Mouse (Mus musculus): ENCODE results near the gene Cxcr5. TPM values are rescaled to one million over a fixed set of nuclear protein-coding genes. Genes with fewer than 3 reads are reported as not detected.

The Cxcr5 gene
- polyA plus RNA-seq, 1 experiment from 2014 or later, result 0.48 TPM

DNA sequence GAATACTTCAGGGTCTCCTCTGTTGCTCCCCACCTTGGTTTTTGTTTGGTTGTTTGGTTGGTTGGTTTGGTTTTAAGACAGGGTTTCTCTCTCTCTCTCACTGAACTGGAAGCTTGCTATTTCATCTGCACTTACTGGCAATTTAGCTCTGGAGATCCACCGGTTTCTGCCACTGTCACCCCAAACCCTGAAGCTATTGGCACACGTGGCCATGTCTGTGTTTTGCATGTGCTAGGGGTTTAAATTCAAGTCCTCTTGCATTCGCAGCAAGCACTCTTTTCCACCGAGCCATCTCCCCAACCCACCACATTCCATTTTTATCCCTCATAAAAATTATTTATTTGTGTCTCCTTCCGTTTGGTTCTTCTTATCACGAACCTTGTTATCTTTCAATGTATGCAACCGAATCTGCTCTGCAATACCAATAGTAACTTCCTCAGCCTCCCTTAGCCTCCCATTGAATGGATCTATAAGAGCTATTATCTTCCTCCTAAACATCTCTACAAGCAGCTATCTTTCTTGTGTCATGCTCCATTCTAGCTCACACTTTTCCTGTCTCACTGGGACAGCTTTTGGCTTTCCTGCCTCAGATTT lies 30.0 kb upstream of the Cxcr5 start:
- DNase-seq (ENCODE audit: low spot score) (no peak), ATAC-seq (ENCODE audit: low FRiP score) (no peak)
- 83% methylated on average over 7 of the region's 7 CpGs for WGBS
- Histone ChIP-seq H3K4me1 (replicated peaks; ENCODE audit: control insufficient read depth, insufficient read depth, low read length) (no peaks in the 10 kb centered on the region), H3K36me3 (ENCODE audit: control insufficient read depth, insufficient read depth, low read length) (no peaks in the 10 kb centered on the region), H3K9ac (ENCODE audit: low read depth, low read length) (no peak overlapping the region), H3K9me3 (ENCODE audit: control insufficient read depth, low read length) (no peaks in the 10 kb centered on the region), H3K4me3 (ENCODE audit: low read depth, low read length) (no peak overlapping the region), H3K4me2 (replicated peaks; ENCODE audit: low read depth, low read length) (no peak overlapping the region), H3K27ac (ENCODE audit: low read depth, low read length) (no peak overlapping the region), H3K27me3 (ENCODE audit: control insufficient read depth, insufficient read depth, low read length) (no peaks in the 10 kb centered on the region)

DNA sequence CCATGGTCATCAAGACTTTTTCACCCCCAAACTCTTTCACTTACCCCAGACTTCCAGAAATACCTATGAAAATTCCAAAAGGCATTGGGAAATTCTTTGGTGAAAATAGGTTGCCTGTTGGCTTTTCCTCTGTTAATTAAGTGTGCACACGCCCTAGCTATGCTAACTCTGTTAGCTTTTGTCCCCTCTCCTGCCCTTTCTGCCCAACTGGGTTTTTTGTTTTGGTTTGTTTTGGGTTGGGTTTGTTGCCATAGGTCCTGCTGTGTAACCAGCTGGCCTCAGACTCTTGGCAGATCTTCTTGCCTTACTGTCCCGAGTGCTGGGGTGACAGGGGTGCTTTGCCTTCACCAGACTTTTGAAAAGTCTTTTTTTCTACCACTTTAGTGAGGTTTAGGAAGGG lies 29.3 kb upstream of the Cxcr5 start:
- no peak overlapping the region for H3K27ac ChIP-seq (ENCODE audit: low read depth, low read length)
- H3K4me1 ChIP-seq (replicated peaks; ENCODE audit: control insufficient read depth, insufficient read depth, low read length), result no peaks in the 10 kb centered on the region
- H3K9ac ChIP-seq (ENCODE audit: low read depth, low read length), result no peak overlapping the region
- ATAC-seq (ENCODE audit: low FRiP score) (no peak), DNase-seq (ENCODE audit: low spot score) (no peak)
- H3K9me3 ChIP-seq (ENCODE audit: control insufficient read depth, low read length), result no peaks in the 10 kb centered on the region
- no peak overlapping the region for H3K4me3 ChIP-seq (ENCODE audit: low read depth, low read length)
- H3K27me3 ChIP-seq (ENCODE audit: control insufficient read depth, insufficient read depth, low read length), result no peaks in the 10 kb centered on the region
- H3K4me2 ChIP-seq (replicated peaks; ENCODE audit: low read depth, low read length), result no peak overlapping the region
- WGBS, result 4% methylated on average over 2 of the region's 2 CpGs
- H3K36me3 ChIP-seq (ENCODE audit: control insufficient read depth, insufficient read depth, low read length), result no peaks in the 10 kb centered on the region

DNA sequence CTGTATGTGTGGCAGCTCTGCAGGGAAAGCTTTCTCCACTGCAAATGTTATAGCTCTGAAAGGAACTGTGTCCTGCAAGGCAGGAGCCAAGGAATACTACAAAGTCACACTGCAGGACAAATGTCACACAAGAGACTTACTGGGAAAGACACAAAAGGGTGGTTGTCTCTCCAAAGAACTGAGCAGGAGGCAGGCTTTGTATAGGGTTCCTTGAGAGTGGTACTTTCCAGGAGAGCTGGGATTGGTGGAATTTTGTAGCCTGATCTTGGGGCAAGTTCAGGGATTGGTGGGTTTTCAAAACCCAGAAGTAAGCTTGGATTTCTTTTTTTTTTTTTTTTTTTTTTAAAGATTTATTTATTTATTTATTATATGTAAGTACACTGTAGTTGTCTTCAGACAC lies 27.4 kb upstream of the Cxcr5 start:
- H3K27me3 ChIP-seq (ENCODE audit: control insufficient read depth, insufficient read depth, low read length), result no peaks in the 10 kb centered on the region
- H3K9ac ChIP-seq (ENCODE audit: low read depth, low read length), result no peak overlapping the region
- DNase-seq (ENCODE audit: low spot score) (no peak), ATAC-seq (ENCODE audit: low FRiP score) (no peak)
- H3K4me2 ChIP-seq (replicated peaks; ENCODE audit: low read depth, low read length), result no peak overlapping the region
- H3K4me1 ChIP-seq (replicated peaks; ENCODE audit: control insufficient read depth, insufficient read depth, low read length), result no peaks in the 10 kb centered on the region
- H3K36me3 ChIP-seq (ENCODE audit: control insufficient read depth, insufficient read depth, low read length), result no peaks in the 10 kb centered on the region
- H3K27ac ChIP-seq (ENCODE audit: low read depth, low read length), result no peak overlapping the region
- no peaks in the 10 kb centered on the region for H3K9me3 ChIP-seq (ENCODE audit: control insufficient read depth, low read length)
- no peak overlapping the region for H3K4me3 ChIP-seq (ENCODE audit: low read depth, low read length)

DNA sequence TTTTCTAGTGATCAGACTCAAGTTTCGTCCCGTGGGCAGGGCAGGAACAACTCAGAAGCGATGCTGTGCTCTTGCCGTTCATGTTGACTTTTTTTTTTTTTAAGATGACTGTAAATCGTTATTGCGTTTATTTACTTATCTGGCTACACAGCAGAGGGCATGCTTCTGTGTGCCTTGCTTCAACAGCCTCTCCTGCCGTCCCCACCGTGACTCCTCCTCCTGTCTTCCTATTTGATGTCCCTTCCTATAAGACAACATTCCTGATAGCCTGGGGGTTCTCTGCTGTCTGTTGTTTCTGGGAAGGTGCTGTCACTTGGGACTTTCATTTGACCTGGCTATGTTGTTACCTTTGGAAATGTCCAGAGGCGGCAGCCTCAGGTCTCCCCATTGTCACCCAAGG lies 26.9 kb upstream of the Cxcr5 start:
- no peaks in the 10 kb centered on the region; the same call in 1 of the 2 replicates for H3K9me3 ChIP-seq (ENCODE audit: control insufficient read depth, low read length)
- no peak overlapping the region for H3K4me3 ChIP-seq (ENCODE audit: low read depth, low read length)
- H3K9ac ChIP-seq (ENCODE audit: low read depth, low read length), result no peak overlapping the region
- no peaks in the 10 kb centered on the region for H3K4me1 ChIP-seq (replicated peaks; ENCODE audit: control insufficient read depth, insufficient read depth, low read length)
- ATAC-seq (ENCODE audit: low FRiP score) (no peak), DNase-seq (ENCODE audit: low spot score) (no peak)
- H3K36me3 ChIP-seq (ENCODE audit: control insufficient read depth, insufficient read depth, low read length), result no peaks in the 10 kb centered on the region
- H3K4me2 ChIP-seq (replicated peaks; ENCODE audit: low read depth, low read length), result no peak overlapping the region
- WGBS, result 63% methylated on average over 9 of the region's 9 CpGs
- H3K27ac ChIP-seq (ENCODE audit: low read depth, low read length), result no peak overlapping the region
- H3K27me3 ChIP-seq (ENCODE audit: control insufficient read depth, insufficient read depth, low read length), result no peaks in the 10 kb centered on the region

DNA sequence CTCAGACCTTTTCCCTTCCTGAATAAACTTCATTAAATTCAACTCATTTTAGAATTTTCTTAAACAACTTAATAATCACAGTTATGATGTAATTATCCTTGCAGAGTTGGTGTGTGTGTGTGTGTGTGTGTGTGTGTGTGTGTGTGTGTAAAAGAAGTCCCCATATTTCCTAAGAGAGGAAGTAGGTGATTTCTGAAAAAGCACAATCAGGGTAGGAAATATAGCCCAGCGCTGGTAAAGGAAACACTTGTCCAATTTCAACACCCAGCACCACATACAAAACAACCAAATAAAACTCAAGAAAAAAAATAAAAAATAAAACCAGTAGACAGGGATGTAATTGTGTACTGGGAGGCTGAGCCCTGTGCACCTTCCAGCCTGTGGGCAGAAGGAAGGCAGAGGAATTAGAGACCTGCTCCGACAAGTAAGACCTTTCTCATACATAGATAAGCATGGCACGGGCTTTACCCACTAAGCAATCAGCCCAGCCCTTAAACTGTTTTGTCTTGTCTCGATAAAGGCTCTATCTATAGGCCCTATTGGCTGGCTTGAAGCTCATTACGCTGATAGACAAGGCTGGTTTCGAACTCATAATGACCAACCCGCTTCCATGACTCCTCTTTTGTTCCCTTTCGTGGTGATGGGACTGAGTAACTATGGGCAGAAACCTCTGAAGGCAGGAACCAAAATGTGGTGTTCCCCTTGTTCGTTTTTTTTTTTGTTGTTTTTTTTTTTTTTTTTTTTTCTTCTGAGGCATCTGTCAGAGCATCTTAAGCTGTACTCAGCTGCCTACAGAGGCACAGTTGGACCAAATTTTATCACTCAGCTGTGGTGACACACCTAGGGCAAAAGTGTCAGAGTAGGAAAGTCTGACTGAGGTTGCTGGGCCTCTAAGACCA lies 25.8 kb upstream of the Cxcr5 start:
- Histone ChIP-seq H3K36me3 (ENCODE audit: control insufficient read depth, insufficient read depth, low read length) (no peaks in the 10 kb centered on the region), H3K4me2 (replicated peaks; ENCODE audit: low read depth, low read length) (no peak overlapping the region), H3K27ac (ENCODE audit: low read depth, low read length) (no peak overlapping the region), H3K9me3 (ENCODE audit: control insufficient read depth, low read length) (no peaks in the 10 kb centered on the region; the same call in 1 of the 2 replicates), H3K4me1 (replicated peaks; ENCODE audit: control insufficient read depth, insufficient read depth, low read length) (no peaks in the 10 kb centered on the region), H3K9ac (ENCODE audit: low read depth, low read length) (no peak overlapping the region), H3K27me3 (ENCODE audit: control insufficient read depth, insufficient read depth, low read length) (no peaks in the 10 kb centered on the region), H3K4me3 (ENCODE audit: low read depth, low read length) (no peak overlapping the region)
- DNase-seq (ENCODE audit: low spot score), result no peak
- ATAC-seq (ENCODE audit: low FRiP score), result no peak
- 83% methylated on average over 9 of the region's 9 CpGs for WGBS

DNA sequence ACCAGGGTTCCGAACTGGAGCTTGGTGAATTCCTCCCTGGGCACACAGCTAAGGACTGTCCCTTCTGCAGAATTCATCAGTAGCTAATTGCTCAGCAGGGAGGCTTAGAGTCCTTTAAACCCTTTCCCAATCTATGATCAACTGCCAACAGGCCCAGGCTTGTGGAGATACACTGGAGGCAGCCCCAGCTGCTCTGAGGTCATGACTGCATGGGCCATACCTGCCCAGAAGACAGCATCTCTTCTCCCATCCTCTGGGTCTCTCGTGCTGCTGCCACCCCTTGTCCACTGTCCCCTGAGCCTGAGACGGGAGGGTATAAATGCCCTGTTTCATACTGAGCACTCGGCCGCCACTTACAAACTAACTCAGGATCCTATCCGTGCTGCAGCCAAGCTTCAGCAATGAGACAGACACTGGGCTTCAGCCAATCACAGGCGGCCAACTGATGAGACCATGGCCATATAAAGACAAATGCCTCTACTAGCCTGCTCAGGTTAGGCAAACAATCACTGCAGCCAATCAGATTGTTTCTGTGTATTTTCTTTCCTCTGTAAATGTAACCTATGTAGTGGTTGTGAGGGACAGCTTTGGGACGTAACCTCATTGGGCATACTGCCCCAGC lies 25.1 kb upstream of the Cxcr5 start:
- DNase-seq (ENCODE audit: low spot score) (no peak), ATAC-seq (ENCODE audit: low FRiP score) (no peak)
- H3K4me2 ChIP-seq (replicated peaks; ENCODE audit: low read depth, low read length), result no peak overlapping the region
- H3K36me3 ChIP-seq (ENCODE audit: control insufficient read depth, insufficient read depth, low read length), result no peaks in the 10 kb centered on the region
- 71% methylated on average over 8 of the region's 8 CpGs for WGBS
- H3K4me3 ChIP-seq (ENCODE audit: low read depth, low read length), result no peak overlapping the region
- H3K27me3 ChIP-seq (ENCODE audit: control insufficient read depth, insufficient read depth, low read length), result no peaks in the 10 kb centered on the region
- no peaks in the 10 kb centered on the region for H3K4me1 ChIP-seq (replicated peaks; ENCODE audit: control insufficient read depth, insufficient read depth, low read length)
- no peak overlapping the region for H3K9ac ChIP-seq (ENCODE audit: low read depth, low read length)
- no peak overlapping the region for H3K27ac ChIP-seq (ENCODE audit: low read depth, low read length)
- H3K9me3 ChIP-seq (ENCODE audit: control insufficient read depth, low read length), result no peaks in the 10 kb centered on the region; the same call in 1 of the 2 replicates

DNA sequence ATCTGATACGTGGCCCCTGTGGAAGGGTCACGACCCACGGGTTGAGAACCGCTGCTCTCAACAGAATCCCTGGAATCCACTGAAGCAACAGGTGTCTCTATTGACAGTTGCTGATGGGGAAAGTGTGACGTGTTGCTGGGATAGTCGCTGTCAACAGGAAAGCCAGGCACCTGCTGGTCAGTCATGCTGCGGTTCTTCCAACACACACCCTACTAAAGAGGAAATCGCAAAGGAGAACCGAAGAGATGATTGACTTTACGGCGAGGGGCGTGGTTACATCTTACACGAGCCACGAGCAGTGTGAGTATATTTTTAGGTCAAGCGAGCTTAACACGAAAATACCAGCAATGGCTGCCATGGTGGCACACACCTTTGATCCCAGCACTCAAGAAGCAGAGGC lies 20.7 kb upstream of the Cxcr5 start:
- no peak overlapping the region for H3K27ac ChIP-seq (ENCODE audit: low read depth, low read length)
- no peak overlapping the region for H3K4me3 ChIP-seq (ENCODE audit: low read depth, low read length)
- ATAC-seq (ENCODE audit: low FRiP score), result no peak
- H3K4me1 ChIP-seq (replicated peaks; ENCODE audit: control insufficient read depth, insufficient read depth, low read length), result no peaks in the 10 kb centered on the region
- no peaks in the 10 kb centered on the region for H3K27me3 ChIP-seq (ENCODE audit: control insufficient read depth, insufficient read depth, low read length)
- 86% methylated on average over 16 of the region's 16 CpGs for WGBS
- H3K9ac ChIP-seq (ENCODE audit: low read depth, low read length), result no peak overlapping the region
- no peaks in the 10 kb centered on the region for H3K36me3 ChIP-seq (ENCODE audit: control insufficient read depth, insufficient read depth, low read length)
- DNase-seq (ENCODE audit: low spot score), result no peak
- H3K4me2 ChIP-seq (replicated peaks; ENCODE audit: low read depth, low read length), result no peak overlapping the region
- H3K9me3 ChIP-seq (ENCODE audit: control insufficient read depth, low read length), result no peaks in the 10 kb centered on the region; the same call in 1 of the 2 replicates

DNA sequence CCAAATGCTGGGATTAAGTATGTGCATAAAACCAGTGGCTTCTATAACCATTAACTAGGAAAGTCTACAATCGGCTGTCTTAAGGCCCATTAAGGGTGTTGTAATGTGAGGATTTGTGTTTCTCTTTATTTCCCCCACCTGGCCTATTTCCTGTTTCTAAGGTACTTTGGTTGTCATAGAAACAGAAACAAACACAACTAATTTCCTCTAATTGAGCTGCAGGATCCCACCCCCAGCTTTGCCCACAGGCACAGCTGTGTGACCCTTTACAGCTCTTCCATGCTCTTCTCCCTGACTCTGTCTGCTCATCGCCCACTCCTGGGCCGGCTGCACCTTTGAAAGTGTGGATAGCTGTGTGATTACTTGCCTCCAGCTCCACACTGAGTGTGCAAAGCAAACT lies 19.7 kb upstream of the Cxcr5 start:
- no peaks in the 10 kb centered on the region for H3K36me3 ChIP-seq (ENCODE audit: control insufficient read depth, insufficient read depth, low read length)

More for the DNA sequence above, 19.7 kb upstream of the Cxcr5 start:
- H3K4me3 ChIP-seq (ENCODE audit: low read depth, low read length), result no peak overlapping the region
- no peak overlapping the region for H3K27ac ChIP-seq (ENCODE audit: low read depth, low read length)
- no peaks in the 10 kb centered on the region for H3K4me1 ChIP-seq (replicated peaks; ENCODE audit: control insufficient read depth, insufficient read depth, low read length)
- ATAC-seq (ENCODE audit: low FRiP score) (no peak), DNase-seq (ENCODE audit: low spot score) (no peak)
- no peaks in the 10 kb centered on the region; the same call in 1 of the 2 replicates for H3K9me3 ChIP-seq (ENCODE audit: control insufficient read depth, low read length)
- no peak overlapping the region for H3K4me2 ChIP-seq (replicated peaks; ENCODE audit: low read depth, low read length)
- 64% methylated on average over 3 of the region's 3 CpGs for WGBS
- no peaks in the 10 kb centered on the region for H3K27me3 ChIP-seq (ENCODE audit: control insufficient read depth, insufficient read depth, low read length)
- no peak overlapping the region for H3K9ac ChIP-seq (ENCODE audit: low read depth, low read length)

All from hindbrain, embryonic 11.5 days (tissue).